8 mouse cellular contexts compared by ENCODE assay signal in the genomic region with DNA sequence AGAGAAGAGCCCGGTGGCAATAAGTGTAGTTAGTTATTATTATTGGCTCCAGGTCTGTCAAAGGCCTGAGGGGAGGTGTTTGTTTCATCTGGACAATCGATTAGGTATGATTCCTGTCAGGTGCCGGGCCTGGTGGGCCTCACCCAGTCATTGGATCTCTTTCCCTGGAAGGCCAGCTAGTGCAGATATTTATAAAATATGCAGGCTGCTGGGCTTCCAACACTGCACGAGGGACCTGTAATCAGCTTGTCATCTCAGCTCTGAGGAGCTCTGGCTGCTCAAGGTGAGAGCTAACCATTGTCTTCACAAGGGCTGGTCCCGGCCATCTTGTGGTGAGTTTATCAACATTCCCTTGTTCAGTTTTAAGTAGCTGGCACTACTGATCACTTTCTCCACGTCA. TPM values are rescaled to one million over a fixed set of nuclear protein-coding genes. Genes with fewer than 3 reads are reported as not detected.
A peak's percentile ranks its signal among the peaks of the same experiment; 100 is the strongest.
DNase-seq lines count a peak whose midpoint lies in the region; ATAC-seq and TF ChIP-seq lines count a peak whose summit lies in the region.

No protein-coding gene starts in this region.

- TF ChIP-seq EP300 in lung, postnatal 0 days (IDR thresholded peaks at IDR 0.05), result no peak

- H3K4me2 ChIP-seq in lung, postnatal 0 days (replicated peaks; ENCODE audit: low read depth, low read length), result peak overlapping the region; percentile 94
- peak overlapping the region; percentile 97 for H3K4me2 ChIP-seq in embryonic facial prominence, embryonic 15.5 days (replicated peaks)
- peak overlapping the region; percentile 76 for H3K4me2 ChIP-seq in limb, embryonic 14.5 days (replicated peaks; ENCODE audit: low read depth, low read length, severe bottlenecking)
- peak overlapping the region; percentile 92 for H3K4me2 ChIP-seq in stomach, embryonic 15.5 days

- 0 out of 2 replicates have a peak overlapping the region, but pooled peaks have one; percentile 89 for H3K9ac ChIP-seq in lung, postnatal 0 days (replicated peaks; ENCODE audit: low read depth)
- no peak overlapping the region for H3K9ac ChIP-seq in embryonic facial prominence, embryonic 15.5 days
- H3K9ac ChIP-seq in limb, embryonic 14.5 days (ENCODE audit: low read depth, low read length, severe bottlenecking), result peak overlapping the region; percentile 85
- no peak overlapping the region for H3K9ac ChIP-seq in stomach, embryonic 15.5 days

- H3K27ac ChIP-seq in lung, postnatal 0 days (ENCODE audit: low read length), result peak overlapping the region; percentile 98
- peak overlapping the region; percentile 99 for H3K27ac ChIP-seq in embryonic facial prominence, embryonic 15.5 days (replicated peaks)
- H3K27ac ChIP-seq in limb, embryonic 14.5 days (replicated peaks; ENCODE audit: low read depth, low read length), result peak overlapping the region; percentile 95; the same call in 1 of the 2 replicates
- H3K27ac ChIP-seq in stomach, embryonic 15.5 days, result peak overlapping the region; percentile 98

- no peak for ATAC-seq in lung, postnatal 0 days
- no peak for ATAC-seq in embryonic facial prominence, embryonic 15.5 days (ENCODE audit: insufficient number of reproducible peaks, low FRiP score, low TSS enrichment, low read depth)
- no peak for ATAC-seq in limb, embryonic 14.5 days (ENCODE audit: low FRiP score, low read depth)
- ATAC-seq in stomach, embryonic 15.5 days (ENCODE audit: insufficient read depth, low FRiP score, low read depth), result no peak

- H3K4me3 ChIP-seq in lung, postnatal 0 days (ENCODE audit: low read depth, low read length), result peak overlapping the region; percentile 62
- peak overlapping the region; percentile 74 for H3K4me3 ChIP-seq in embryonic facial prominence, embryonic 15.5 days (replicated peaks)
- H3K4me3 ChIP-seq in limb, embryonic 14.5 days (replicated peaks; ENCODE audit: low read length), result peak overlapping the region; percentile 69
- H3K4me3 ChIP-seq in stomach, embryonic 15.5 days (replicated peaks), result peak overlapping the region; percentile 78

- H3K27me3 ChIP-seq in lung, postnatal 0 days (replicated peaks; ENCODE audit: insufficient read depth, low read length), result no peaks in the 10 kb centered on the region
- no peaks in the 10 kb centered on the region for H3K27me3 ChIP-seq in embryonic facial prominence, embryonic 15.5 days
- no peaks in the 10 kb centered on the region for H3K27me3 ChIP-seq in limb, embryonic 14.5 days (ENCODE audit: control insufficient read depth, insufficient read depth, low read length)
- H3K27me3 ChIP-seq in stomach, embryonic 15.5 days (replicated peaks), result no peaks in the 10 kb centered on the region

- H3K36me3 ChIP-seq in lung, postnatal 0 days (ENCODE audit: insufficient read depth, low read length), result no peaks in the 10 kb centered on the region
- H3K36me3 ChIP-seq in embryonic facial prominence, embryonic 15.5 days, result no peaks in the 10 kb centered on the region
- H3K36me3 ChIP-seq in limb, embryonic 14.5 days (ENCODE audit: control insufficient read depth, insufficient read depth, low read length), result no peaks in the 10 kb centered on the region
- H3K36me3 ChIP-seq in stomach, embryonic 15.5 days, result no peaks in the 10 kb centered on the region

- no peak for TF ChIP-seq POLR2A in limb, embryonic 14.5 days (IDR thresholded peaks at IDR 0.05; ENCODE audit: borderline replicate concordance, extremely low read depth, insufficient read depth, insufficient read length)

- H3K4me1 ChIP-seq in lung, postnatal 0 days (ENCODE audit: insufficient read depth, low read depth, low read length), result no peaks in the 10 kb centered on the region
- peaks cover 6% of the 10 kb centered on the region; the same call in 1 of the 2 replicates for H3K4me1 ChIP-seq in embryonic facial prominence, embryonic 15.5 days
- 0 out of 2 replicates have a peak, but pooled peaks cover 4% of the 10 kb centered on the region for H3K4me1 ChIP-seq in limb, embryonic 14.5 days (ENCODE audit: control insufficient read depth, insufficient read depth, low read length)
- H3K4me1 ChIP-seq in stomach, embryonic 15.5 days, result peaks cover 10% of the 10 kb centered on the region

- no peak for TF ChIP-seq CTCF in lung, postnatal 0 days (IDR thresholded peaks at IDR 0.05)

- H3K9me3 ChIP-seq in lung, postnatal 0 days (ENCODE audit: low read length), result no peaks in the 10 kb centered on the region
- no peaks in the 10 kb centered on the region for H3K9me3 ChIP-seq in embryonic facial prominence, embryonic 15.5 days (replicated peaks)
- H3K9me3 ChIP-seq in limb, embryonic 14.5 days (ENCODE audit: control insufficient read depth, low read length), result no peaks in the 10 kb centered on the region
- no peaks in the 10 kb centered on the region for H3K9me3 ChIP-seq in stomach, embryonic 15.5 days

- no peak for DNase-seq in lung, postnatal 0 days (ENCODE audit: low spot score)
- DNase-seq in lung, postnatal 4 days, result no peak
- DNase-seq in limb, embryonic 14.5 days (ENCODE audit: low spot score), result no peak
- no peak for DNase-seq in layer of hippocampus, adult 11-12 months (ENCODE audit: low spot score)
- no peak for DNase-seq in frontal cortex, adult 2 months (ENCODE audit: extremely low spot score in 1 of 2, low spot score in 1 of 2)
- DNase-seq in c-Kit-positive CD71-positive TER-119-positive erythroid progenitor cells, embryonic 14.5 days (ENCODE audit: low spot score), result no peak

- 24% methylated on average over 6 of the region's 6 CpGs for WGBS in lung, postnatal 0 days
- WGBS in embryonic facial prominence, embryonic 15.5 days, result 22% methylated on average over 6 of the region's 6 CpGs
- 16% methylated on average over 6 of the region's 6 CpGs for WGBS in limb, embryonic 14.5 days
- 23% methylated on average over 6 of the region's 6 CpGs for WGBS in stomach, embryonic 15.5 days

RNA-seq across cellular contexts. Expression of gene Tgif1, which starts 0.7 kb away (rescaled TPM):
- polyA plus RNA-seq in lung, postnatal 0 days (2015; fragmentation: Nextera tagmentation; extraction: Ambion mirVana), result 45.2 and 46.8 TPM in 2 replicates
- polyA plus RNA-seq in embryonic facial prominence, embryonic 15.5 days (2015; fragmentation: Nextera tagmentation; extraction: Ambion mirVana), result 70.2 and 74.4 TPM in 2 replicates
- polyA plus RNA-seq in limb, embryonic 14.5 days (2012; rRNA removed), result 64.8 and 76.2 TPM in 2 replicates
- 52.7 and 64.6 TPM in 2 replicates for polyA plus RNA-seq in limb, embryonic 14.5 days (2014; fragmentation: Nextera tagmentation; extraction: Ambion mirVana)
- polyA plus RNA-seq in stomach, embryonic 15.5 days (2015; fragmentation: Nextera tagmentation; extraction: Ambion mirVana), result 60.7 and 66.8 TPM in 2 replicates
- 2.9 and 3.8 TPM in 2 replicates for polyA plus RNA-seq in frontal cortex, adult 2 months (2012; rRNA removed)

Comparison
In these comparisons a context has a peak if more than half of its experiments do, and no peak if none do; other contexts are left out.
1. H3K9ac ChIP-seq: peak in lung, postnatal 0 days (single experiment) and limb, embryonic 14.5 days (single experiment); none in embryonic facial prominence, embryonic 15.5 days (single experiment) and stomach, embryonic 15.5 days (single experiment).
2. Peak in every context shown above with its lines, with median percentiles within 50 percentile points of each other: H3K27ac ChIP-seq, H3K4me2 ChIP-seq and H3K4me3 ChIP-seq.